Mouse (Mus musculus) lung, embryonic 14.5 days (tissue): ENCODE measurements at regions not wholly inside any gene's neighbourhood (a gene's known extent, or its start where the extent isn't known, plus 50 kb on each side); places are given as distances from the start of the nearest gene placed in this dataset.

Experiments used
- ATAC-seq: fragments of 200-750 bp; cut with Nextera tagmentation; 2 replicates; pipeline ENCODE4 v1.8.0; 2017; ENCODE audit warnings: mild to moderate bottlenecking, moderate TSS enrichment, moderate library complexity; ENCODE audit not compliant: insufficient read depth
- DNase-seq: peaks from one replicate; pipeline ENCODE4 v3.0.0-alpha.2; 2015
- H3K27ac ChIP-seq: fragments of 300-500 bp; sonication (generic); 2 replicates; pipeline ENCODE4 v1.5.1; 2014; ENCODE audit warnings: low read depth, mild to moderate bottlenecking, moderate library complexity
- H3K27me3 ChIP-seq: fragments of 300-500 bp; sonication (generic); 2 replicates; pipeline ENCODE4 v1.6.1; 2014; ENCODE audit warnings: low read length, control low read depth; ENCODE audit not compliant: insufficient read depth
- H3K36me3 ChIP-seq: fragments of 300-500 bp; sonication (generic); 2 replicates; pipeline ENCODE4 v1.6.1; 2014; ENCODE audit warnings: control low read depth; ENCODE audit not compliant: insufficient read depth
- H3K4me1 ChIP-seq: fragments of 300-500 bp; sonication (generic); 2 replicates; pipeline ENCODE4 v1.6.1; 2014; ENCODE audit warnings: antibody characterized with exemption, control low read depth; ENCODE audit not compliant: insufficient read depth
- H3K4me2 ChIP-seq: fragments of 300-500 bp; sonication (generic); 2 replicates; pipeline ENCODE4 v1.6.1; 2014; ENCODE audit warnings: mild to moderate bottlenecking
- H3K4me3 ChIP-seq: fragments of 300-500 bp; sonication (generic); 2 replicates; pipeline ENCODE4 v1.5.1; 2014; ENCODE audit warnings: low read depth, low read length
- H3K9ac ChIP-seq: fragments of 300-500 bp; sonication (generic); 2 replicates; pipeline ENCODE4 v1.6.1; 2014
- H3K9me3 ChIP-seq: fragments of 300-500 bp; sonication (generic); 2 replicates; pipeline ENCODE4 v1.6.1; 2016; ENCODE audit warnings: low read depth, low read length, control low read depth
- CTCF ChIP-seq: IDR thresholded peaks from 2 replicates; pipeline ENCODE4 v1.5.1; 2016; ENCODE audit warnings: antibody characterized with exemption, low read depth
- WGBS: fragments of 180-500 bp; shearing (Covaris S2); extraction: QIAGEN DNeasy Blood & Tissue Kit; methylation state at CpG from one replicate; pipeline ENCODE4 v1.1.7; 2014; 5-methylcytosine and 5-hydroxymethylcytosine counted together

- H3K9ac ChIP-seq: no peak overlapping the region
- H3K9me3 ChIP-seq: no peaks in the 10 kb centered on the region
- H3K4me2 ChIP-seq: 0 out of 2 replicates have a peak overlapping the region, but pooled peaks have one; percentile 7
- WGBS: 20% methylated on average over 5 of the region's 5 CpGs
- peaks cover 9% of the 10 kb centered on the region; the same call in 1 of the 2 replicates for H3K4me1 ChIP-seq
- no peaks in the 10 kb centered on the region for H3K36me3 ChIP-seq
- no peak overlapping the region for H3K4me3 ChIP-seq
- ATAC-seq (no peak), DNase-seq (peak; percentile 42)
- H3K27me3 ChIP-seq: no peaks in the 10 kb centered on the region
- H3K27ac ChIP-seq: no peak overlapping the region
- TF ChIP-seq CTCF: no peak
These were observed 133.7 kb upstream of the Peli2 start for GRCm38 (mm10) chr14:47986941-47987340.

- peaks cover 9% of the 10 kb centered on the region; the same call in 1 of the 2 replicates for H3K4me1 ChIP-seq
- H3K27me3 ChIP-seq: no peaks in the 10 kb centered on the region
- H3K9ac ChIP-seq: no peak overlapping the region
- 60% methylated on average over 7 of the region's 7 CpGs for WGBS
- no peak overlapping the region for H3K27ac ChIP-seq
- 0 out of 2 replicates have a peak, but pooled peaks have one; percentile 18 for TF ChIP-seq CTCF
- H3K9me3 ChIP-seq: no peaks in the 10 kb centered on the region
- no peak overlapping the region for H3K4me2 ChIP-seq
- DNase-seq (peak; percentile 30), ATAC-seq (no peak)
- H3K4me3 ChIP-seq: no peak overlapping the region
- H3K36me3 ChIP-seq: no peaks in the 10 kb centered on the region
These were observed 133.1 kb upstream of the Peli2 start for GRCm38 (mm10) chr14:47987392-47988075.

- no peak; the same call in 1 of the 2 replicates for ATAC-seq
- H3K4me3 ChIP-seq: no peak overlapping the region
- WGBS: 39% methylated on average over 3 of the region's 3 CpGs
These were observed 132.5 kb upstream of the Peli2 start for GRCm38 (mm10) chr14:47988131-47988530.

GRCm38 (mm10) chr14:47989315-47989714, 131.3 kb upstream of the Peli2 start:
- TF ChIP-seq CTCF: no peak
- H3K36me3 ChIP-seq: no peaks in the 10 kb centered on the region
- WGBS: 67% methylated on average over 5 of the region's 5 CpGs
- no peak for DNase-seq
- ATAC-seq: no peak
- no peak overlapping the region for H3K9ac ChIP-seq
- no peak overlapping the region for H3K4me2 ChIP-seq
- H3K27me3 ChIP-seq: no peaks in the 10 kb centered on the region
- peaks cover 9% of the 10 kb centered on the region; the same call in 1 of the 2 replicates for H3K4me1 ChIP-seq
- no peaks in the 10 kb centered on the region for H3K9me3 ChIP-seq
- H3K4me3 ChIP-seq: no peak overlapping the region
- H3K27ac ChIP-seq: no peak overlapping the region

More at GRCm38 (mm10) chr14:47988131-47988530, 132.5 kb upstream of the Peli2 start:
- no peaks in the 10 kb centered on the region for H3K36me3 ChIP-seq
- no peak overlapping the region for H3K4me2 ChIP-seq
- no peaks in the 10 kb centered on the region for H3K27me3 ChIP-seq
- no peak for TF ChIP-seq CTCF
- no peak overlapping the region for H3K9ac ChIP-seq
- DNase-seq: peak; percentile 19
- H3K27ac ChIP-seq: no peak overlapping the region
- peaks cover 9% of the 10 kb centered on the region; the same call in 1 of the 2 replicates for H3K4me1 ChIP-seq
- H3K9me3 ChIP-seq: no peaks in the 10 kb centered on the region

- H3K9me3 ChIP-seq: no peaks in the 10 kb centered on the region
- no peaks in the 10 kb centered on the region for H3K36me3 ChIP-seq
- no peak overlapping the region for H3K27ac ChIP-seq
- WGBS: 74% methylated on average over 3 of the region's 3 CpGs
- ATAC-seq: no peak
- peaks cover 9% of the 10 kb centered on the region; the same call in 1 of the 2 replicates for H3K4me1 ChIP-seq
- TF ChIP-seq CTCF: no peak
- H3K27me3 ChIP-seq: no peaks in the 10 kb centered on the region
- DNase-seq: no peak
- no peak overlapping the region for H3K4me3 ChIP-seq
- no peak overlapping the region for H3K4me2 ChIP-seq
- no peak overlapping the region for H3K9ac ChIP-seq
These were observed 129.9 kb upstream of the Peli2 start for GRCm38 (mm10) chr14:47990716-47991115.

GRCm38 (mm10) chr14:47991546-47991945, 129.1 kb upstream of the Peli2 start:
- DNase-seq (no peak), ATAC-seq (no peak)
- H3K27ac ChIP-seq: no peak overlapping the region
- H3K4me3 ChIP-seq: no peak overlapping the region
- no peaks in the 10 kb centered on the region for H3K9me3 ChIP-seq
- peaks cover 6% of the 10 kb centered on the region; the same call in 1 of the 2 replicates for H3K4me1 ChIP-seq
- TF ChIP-seq CTCF: no peak
- H3K4me2 ChIP-seq: no peak overlapping the region
- H3K9ac ChIP-seq: no peak overlapping the region
- H3K27me3 ChIP-seq: no peaks in the 10 kb centered on the region
- no peaks in the 10 kb centered on the region for H3K36me3 ChIP-seq
- 84% methylated on average over 7 of the region's 7 CpGs for WGBS

GRCm38 (mm10) chr14:47992091-47992490, 128.5 kb upstream of the Peli2 start:
- TF ChIP-seq CTCF: no peak

More at GRCm38 (mm10) chr14:47992091-47992490, 128.5 kb upstream of the Peli2 start:
- Histone ChIP-seq H3K4me3 (no peak overlapping the region), H3K27ac (no peak overlapping the region), H3K9ac (no peak overlapping the region), H3K4me1 (0 out of 2 replicates have a peak, but pooled peaks cover 3% of the 10 kb centered on the region), H3K4me2 (no peak overlapping the region), H3K27me3 (no peaks in the 10 kb centered on the region), H3K36me3 (no peaks in the 10 kb centered on the region), H3K9me3 (no peaks in the 10 kb centered on the region)
- WGBS: 68% methylated on average over 5 of the region's 5 CpGs
- ATAC-seq (no peak), DNase-seq (no peak)
